Mouse (Mus musculus) intestine, embryonic 15.5 days (tissue): ENCODE data around the gene Crebrf. TPM values are rescaled to one million over a fixed set of nuclear protein-coding genes. Genes with fewer than 3 reads are reported as not detected.

Experiments
- ATAC-seq: fragments of 200-750 bp; cut with Nextera tagmentation; 2 replicates; pipeline ENCODE4 v1.8.0; 2017; ENCODE audit warnings: moderate TSS enrichment, moderate library complexity
- H3K27ac ChIP-seq: fragments of 300-500 bp; sonication (generic); 2 replicates; pipeline ENCODE4 v1.5.1; 2015; ENCODE audit warnings: mild to moderate bottlenecking, inconsistent platforms
- H3K27me3 ChIP-seq: fragments of 300-500 bp; sonication (generic); replicated peaks from 2 replicates; pipeline ENCODE4 v1.6.1; 2015; ENCODE audit warnings: inconsistent platforms
- H3K36me3 ChIP-seq: fragments of 300-500 bp; sonication (generic); 2 replicates; pipeline ENCODE4 v1.6.1; 2015; ENCODE audit warnings: inconsistent platforms
- H3K4me1 ChIP-seq: fragments of 300-500 bp; sonication (generic); replicated peaks from 2 replicates; pipeline ENCODE4 v1.6.1; 2015; ENCODE audit warnings: inconsistent platforms
- H3K4me2 ChIP-seq: fragments of 300-500 bp; sonication (generic); replicated peaks from 2 replicates; pipeline ENCODE4 v1.6.1; 2015; ENCODE audit warnings: mild to moderate bottlenecking, inconsistent platforms
- H3K4me3 ChIP-seq: fragments of 300-500 bp; sonication (generic); replicated peaks from 2 replicates; pipeline ENCODE4 v1.5.1; 2015; ENCODE audit warnings: inconsistent platforms
- H3K9ac ChIP-seq: fragments of 300-500 bp; sonication (generic); 2 replicates; pipeline ENCODE4 v1.6.1; 2015; ENCODE audit warnings: inconsistent platforms
- H3K9me3 ChIP-seq: fragments of 300-500 bp; sonication (generic); 2 replicates; pipeline ENCODE4 v1.6.1; 2016; ENCODE audit warnings: inconsistent platforms
- WGBS: fragments of 180-500 bp; shearing (Covaris S2); methylation state at CpG from one replicate; pipeline ENCODE4 v1.1.7; 2015; 5-methylcytosine and 5-hydroxymethylcytosine counted together
- polyA plus RNA-seq: library from polyadenylated mRNA; unstranded; fragments of >200 nt; fragmentation: Nextera tagmentation; extraction: Ambion mirVana; gene quantifications from 2 replicates; pipeline ENCODE4 v1.2.1, GENCODE M21; 2015

Crebrf gene
- polyA plus RNA-seq, 1 experiment from 2014 or later, result 8.3 TPM

- Histone ChIP-seq H3K36me3 (no peaks in the 10 kb centered on the region), H3K9me3 (no peaks in the 10 kb centered on the region), H3K4me3 (no peak overlapping the region), H3K27me3 (no peaks in the 10 kb centered on the region), H3K27ac (no peak overlapping the region), H3K4me2 (no peak overlapping the region), H3K4me1 (no peaks in the 10 kb centered on the region), H3K9ac (no peak overlapping the region)
- WGBS, result 91% methylated on average over 7 of the region's 7 CpGs
- ATAC-seq, result no peak
These were observed 24.3 kb upstream of the Crebrf start for GRCm38 (mm10) chr17:26691110-26691509.

- H3K36me3 ChIP-seq, result peaks cover 6% of the 10 kb centered on the region; the same call in 1 of the 2 replicates
- no peak overlapping the region for H3K9ac ChIP-seq
- H3K27me3 ChIP-seq, result no peaks in the 10 kb centered on the region
- ATAC-seq, result no peak
- H3K4me2 ChIP-seq, result no peak overlapping the region
- no peak overlapping the region for H3K4me3 ChIP-seq
- H3K4me1 ChIP-seq, result no peaks in the 10 kb centered on the region
- 77% methylated on average over 7 of the region's 7 CpGs for WGBS
- no peak overlapping the region for H3K27ac ChIP-seq
- H3K9me3 ChIP-seq, result no peaks in the 10 kb centered on the region
These were observed 22.0 kb upstream of the Crebrf start for GRCm38 (mm10) chr17:26693424-26693823.

DNA sequence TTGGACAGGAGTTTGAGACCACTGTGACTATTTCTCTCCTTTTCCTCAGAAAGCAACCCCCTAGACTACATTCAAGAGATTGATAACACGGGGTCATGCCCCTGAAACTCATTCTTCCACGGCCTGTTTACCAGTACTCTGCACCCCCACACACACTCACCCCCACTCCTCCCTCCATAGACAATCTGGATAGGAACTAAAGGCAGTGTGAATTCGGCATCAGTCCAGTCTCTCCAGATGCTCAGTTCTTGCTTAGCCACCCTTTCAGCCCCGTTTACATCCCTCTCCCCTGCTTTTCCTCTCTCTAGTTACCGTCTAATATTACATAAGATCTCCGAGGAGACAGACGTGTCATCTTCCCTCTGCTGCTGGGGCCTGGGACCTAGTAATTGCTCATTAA, 21.3 kb upstream of the Crebrf start:
- Histone ChIP-seq H3K4me2 (no peak overlapping the region), H3K4me1 (no peaks in the 10 kb centered on the region), H3K9me3 (no peaks in the 10 kb centered on the region), H3K9ac (no peak overlapping the region), H3K4me3 (no peak overlapping the region), H3K27ac (no peak overlapping the region), H3K36me3 (peaks cover 10% of the 10 kb centered on the region), H3K27me3 (no peaks in the 10 kb centered on the region)
- no peak for ATAC-seq
- WGBS, result 52% methylated on average over 7 of the region's 7 CpGs

GRCm38 (mm10) chr17:26695193-26695592, 20.3 kb upstream of the Crebrf start:
- Histone ChIP-seq H3K9me3 (no peaks in the 10 kb centered on the region), H3K4me2 (no peak overlapping the region), H3K27me3 (no peaks in the 10 kb centered on the region), H3K4me1 (no peaks in the 10 kb centered on the region), H3K36me3 (peaks cover 12% of the 10 kb centered on the region), H3K9ac (no peak overlapping the region), H3K27ac (no peak overlapping the region), H3K4me3 (no peak overlapping the region)
- WGBS, result 96% methylated on average over 3 of the region's 3 CpGs
- ATAC-seq, result no peak

- 91% methylated on average over 5 of the region's 5 CpGs for WGBS
- Histone ChIP-seq H3K9ac (no peak overlapping the region), H3K4me1 (no peaks in the 10 kb centered on the region), H3K4me3 (no peak overlapping the region), H3K27ac (no peak overlapping the region), H3K4me2 (no peak overlapping the region), H3K9me3 (no peaks in the 10 kb centered on the region), H3K36me3 (peaks cover 12% of the 10 kb centered on the region), H3K27me3 (no peaks in the 10 kb centered on the region)
- ATAC-seq, result no peak
These were observed 16.6 kb upstream of the Crebrf start for GRCm38 (mm10) chr17:26698846-26699245.

- H3K9ac ChIP-seq, result no peak overlapping the region
- ATAC-seq, result peak; percentile 70
- H3K27ac ChIP-seq, result no peak overlapping the region
- H3K4me1 ChIP-seq, result no peaks in the 10 kb centered on the region
- H3K4me2 ChIP-seq, result no peak overlapping the region
- H3K9me3 ChIP-seq, result no peaks in the 10 kb centered on the region
- H3K4me3 ChIP-seq, result no peak overlapping the region
- 83% methylated on average over 10 of the region's 10 CpGs for WGBS
- no peaks in the 10 kb centered on the region for H3K27me3 ChIP-seq
- H3K36me3 ChIP-seq, result peaks cover 12% of the 10 kb centered on the region
These were observed 15.4 kb upstream of the Crebrf start for GRCm38 (mm10) chr17:26699819-26700616.

GRCm38 (mm10) chr17:26701565-26701964, 13.9 kb upstream of the Crebrf start:
- Histone ChIP-seq H3K4me3 (no peak overlapping the region), H3K4me1 (no peaks in the 10 kb centered on the region), H3K9ac (no peak overlapping the region), H3K27ac (no peak overlapping the region), H3K4me2 (no peak overlapping the region), H3K36me3 (peaks cover 12% of the 10 kb centered on the region), H3K27me3 (no peaks in the 10 kb centered on the region), H3K9me3 (no peaks in the 10 kb centered on the region)
- ATAC-seq, result no peak
- WGBS, result 83% methylated on average over 13 of the region's 13 CpGs

DNA sequence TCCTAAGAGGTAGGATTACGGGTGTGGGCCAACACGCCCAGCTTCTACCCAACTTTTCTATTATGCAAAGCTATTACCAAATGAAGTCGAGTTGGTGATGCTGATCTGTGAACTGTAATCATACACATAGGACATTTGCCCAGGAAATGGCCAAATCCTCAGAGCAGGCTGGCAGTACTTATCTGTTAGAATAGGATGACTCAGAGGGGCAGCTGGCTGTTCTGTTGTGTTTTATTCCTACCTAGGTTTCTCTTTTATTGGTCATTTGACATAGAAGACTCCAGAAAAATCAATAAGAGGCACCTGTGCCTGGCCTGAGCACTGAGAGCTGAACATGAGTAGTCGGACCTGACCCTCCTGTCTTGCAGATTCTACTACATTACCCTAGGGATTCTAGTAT, 12.8 kb upstream of the Crebrf start:
- Histone ChIP-seq H3K4me2 (no peak overlapping the region), H3K4me1 (no peaks in the 10 kb centered on the region), H3K9me3 (no peaks in the 10 kb centered on the region), H3K4me3 (no peak overlapping the region), H3K36me3 (peaks cover 12% of the 10 kb centered on the region), H3K27ac (no peak overlapping the region), H3K27me3 (no peaks in the 10 kb centered on the region), H3K9ac (no peak overlapping the region)
- 75% methylated on average over 4 of the region's 4 CpGs for WGBS
- 0 out of 2 replicates have a peak, but pooled peaks have one; percentile 32 for ATAC-seq

DNA sequence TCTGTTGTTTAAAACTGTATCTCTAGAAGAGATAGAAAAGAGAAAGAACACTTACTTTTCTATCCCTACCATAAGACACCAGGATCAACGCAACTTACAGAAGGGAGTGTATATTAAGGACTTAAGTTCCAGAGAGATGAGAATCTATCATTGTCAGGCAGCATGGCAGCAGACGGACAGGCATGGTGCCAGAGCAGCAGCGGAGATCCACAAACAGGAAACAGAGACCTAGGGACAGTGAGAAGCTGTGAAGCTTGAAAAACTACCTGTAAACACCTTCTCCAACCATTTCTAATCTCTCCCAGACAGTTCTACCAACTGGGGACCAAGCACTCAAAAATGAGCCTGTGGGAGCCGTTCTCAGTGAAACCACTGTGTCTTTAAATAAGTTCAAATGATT, 11.8 kb upstream of the Crebrf start:
- Histone ChIP-seq H3K27me3 (no peaks in the 10 kb centered on the region), H3K36me3 (peaks cover 7% of the 10 kb centered on the region), H3K9ac (no peak overlapping the region), H3K27ac (no peak overlapping the region), H3K4me2 (no peak overlapping the region), H3K4me3 (no peak overlapping the region), H3K4me1 (no peaks in the 10 kb centered on the region), H3K9me3 (no peaks in the 10 kb centered on the region)
- ATAC-seq, result no peak
- 85% methylated on average over 4 of the region's 4 CpGs for WGBS

GRCm38 (mm10) chr17:26705463-26706359, 9.7 kb upstream of the Crebrf start:
- no peaks in the 10 kb centered on the region for H3K4me1 ChIP-seq
- H3K4me3 ChIP-seq, result no peak overlapping the region
- no peak overlapping the region for H3K27ac ChIP-seq
- H3K36me3 ChIP-seq, result no peaks in the 10 kb centered on the region
- no peaks in the 10 kb centered on the region for H3K9me3 ChIP-seq
- H3K27me3 ChIP-seq, result no peaks in the 10 kb centered on the region
- no peak overlapping the region for H3K4me2 ChIP-seq
- WGBS, result 68% methylated on average over 11 of the region's 11 CpGs
- H3K9ac ChIP-seq, result no peak overlapping the region
- no peak for ATAC-seq

DNA sequence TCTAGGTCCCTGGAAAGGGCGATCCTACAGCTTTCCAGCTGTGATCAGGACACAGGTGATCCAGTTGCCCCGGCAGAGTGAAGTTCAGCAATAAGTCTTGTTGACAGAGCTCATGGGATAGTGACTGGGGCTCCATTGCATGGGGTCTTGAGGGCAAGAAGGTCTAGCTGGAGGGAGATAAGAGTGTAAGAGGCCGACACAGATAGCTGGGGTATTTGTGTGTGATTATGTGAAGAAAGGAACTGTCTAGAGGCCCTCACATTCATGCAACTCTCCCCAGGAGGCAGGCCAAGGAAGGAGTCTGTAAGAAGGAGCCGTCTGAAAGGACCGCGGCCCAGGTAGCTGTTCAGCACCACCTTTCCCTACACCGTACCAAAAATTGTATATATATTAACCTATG, 8.4 kb upstream of the Crebrf start:
- no peak overlapping the region for H3K9ac ChIP-seq
- H3K36me3 ChIP-seq, result no peaks in the 10 kb centered on the region
- H3K27ac ChIP-seq, result no peak overlapping the region
- WGBS, result 57% methylated on average over 7 of the region's 7 CpGs
- H3K4me2 ChIP-seq, result no peak overlapping the region
- H3K4me1 ChIP-seq, result no peaks in the 10 kb centered on the region
- H3K9me3 ChIP-seq, result no peaks in the 10 kb centered on the region
- H3K4me3 ChIP-seq, result no peak overlapping the region
- no peak for ATAC-seq
- H3K27me3 ChIP-seq, result no peaks in the 10 kb centered on the region

- Histone ChIP-seq H3K27ac (no peak overlapping the region), H3K9ac (no peak overlapping the region), H3K36me3 (no peaks in the 10 kb centered on the region), H3K4me3 (no peak overlapping the region), H3K4me1 (no peaks in the 10 kb centered on the region), H3K27me3 (no peaks in the 10 kb centered on the region), H3K4me2 (no peak overlapping the region), H3K9me3 (no peaks in the 10 kb centered on the region)
- no peak for ATAC-seq
These were observed 7.0 kb upstream of the Crebrf start for GRCm38 (mm10) chr17:26708499-26708898.
